Mouse (Mus musculus) bone marrow macrophage, adult 2 months (primary cell): ENCODE measurements at regions not wholly inside any gene's neighbourhood (a gene's known extent, or its start where the extent isn't known, plus 50 kb on each side); places are given as distances from the start of the nearest gene placed in this dataset.

Experiments
- CTCF ChIP-seq: IDR thresholded peaks from 2 replicates; pipeline ENCODE4 v1.5.1; 2012; ENCODE audit warnings: low read depth, mild to moderate bottlenecking, low read length, moderate library complexity
- POLR2A ChIP-seq: IDR thresholded peaks from 2 replicates; pipeline ENCODE4 v1.6.1; 2012; ENCODE audit warnings: mild to moderate bottlenecking, low read depth, low read length, borderline replicate concordance

- TF ChIP-seq CTCF, result no peak
- no peak for TF ChIP-seq POLR2A
Observed at GRCm38 (mm10) chr3:82767484-82767883, 108.8 kb downstream of the Rbm46 start.
